Mouse (Mus musculus) liver, embryonic 12.5 days (tissue): ENCODE data around the gene Knop1. TPM values are rescaled to one million over a fixed set of nuclear protein-coding genes. Genes with fewer than 3 reads are reported as not detected.

ENCODE experiments used
- ATAC-seq: fragments of 200-750 bp; cut with Nextera tagmentation; 2 replicates; pipeline ENCODE4 v1.8.0; 2017; ENCODE audit warnings: moderate number of reproducible peaks, mild to moderate bottlenecking, moderate library complexity
- H3K27ac ChIP-seq: fragments of 300-500 bp; sonication (generic); 2 replicates; pipeline ENCODE4 v1.5.1; 2016; ENCODE audit warnings: mild to moderate bottlenecking
- H3K27me3 ChIP-seq: fragments of 300-500 bp; sonication (generic); replicated peaks from 2 replicates; pipeline ENCODE4 v1.6.1; 2016; ENCODE audit warnings: mild to moderate bottlenecking, moderate library complexity
- H3K36me3 ChIP-seq: fragments of 300-500 bp; sonication (generic); 2 replicates; pipeline ENCODE4 v1.6.1; 2016; ENCODE audit warnings: mild to moderate bottlenecking, moderate library complexity
- H3K4me1 ChIP-seq: fragments of 300-500 bp; sonication (generic); 2 replicates; pipeline ENCODE4 v1.6.1; 2016
- H3K4me2 ChIP-seq: fragments of 300-500 bp; sonication (generic); 2 replicates; pipeline ENCODE4 v1.6.1; 2016; ENCODE audit warnings: mild to moderate bottlenecking, moderate library complexity
- H3K4me3 ChIP-seq: fragments of 300-500 bp; sonication (generic); 2 replicates; pipeline ENCODE4 v1.5.1; 2016; ENCODE audit warnings: mild to moderate bottlenecking, moderate library complexity
- H3K9ac ChIP-seq: fragments of 300-500 bp; sonication (generic); 2 replicates; pipeline ENCODE4 v1.6.1; 2016; ENCODE audit warnings: mild to moderate bottlenecking, moderate library complexity
- H3K9me3 ChIP-seq: fragments of 300-500 bp; sonication (generic); replicated peaks from 2 replicates; pipeline ENCODE4 v1.6.1; 2016; ENCODE audit warnings: mild to moderate bottlenecking, moderate library complexity
- WGBS: fragments of 180-500 bp; shearing (Covaris S2); methylation state at CpG from one replicate; pipeline ENCODE4 v1.1.7; 2016; ENCODE audit not compliant: insufficient replicate concordance; 5-methylcytosine and 5-hydroxymethylcytosine counted together
- polyA plus RNA-seq: library from polyadenylated mRNA; unstranded; fragments of >200 nt; fragmentation: Nextera tagmentation; extraction: Ambion mirVana; gene quantifications from 2 replicates; pipeline ENCODE4 v1.2.1, GENCODE M21; 2016

Gene Knop1
- polyA plus RNA-seq, 1 experiment from 2014 or later, result 60.2 TPM

DNA sequence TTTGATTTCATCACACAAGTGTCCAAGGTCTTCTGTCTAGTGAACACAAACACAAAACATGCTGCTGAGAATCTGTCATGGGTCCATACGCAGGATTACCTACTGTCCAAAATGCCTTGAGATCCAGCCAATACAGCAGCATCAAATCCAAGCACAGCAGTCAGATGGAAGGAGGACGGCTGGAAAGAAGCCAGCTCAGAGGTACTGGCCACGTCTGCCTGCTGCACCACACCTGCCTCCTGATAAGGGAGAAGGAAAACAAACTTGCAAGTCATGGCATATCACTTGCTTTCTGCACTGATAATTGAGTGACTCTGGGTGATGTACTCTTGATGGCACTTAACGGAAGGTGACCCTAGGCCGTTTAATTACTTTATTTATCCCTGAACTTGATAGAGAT, 10.9 kb downstream of the Knop1 start:
- Histone ChIP-seq H3K27me3 (no peaks in the 10 kb centered on the region), H3K4me2 (no peak overlapping the region), H3K36me3 (peaks cover 99% of the 10 kb centered on the region), H3K9me3 (no peaks in the 10 kb centered on the region), H3K4me1 (peaks cover 15% of the 10 kb centered on the region), H3K27ac (no peak overlapping the region), H3K4me3 (no peak overlapping the region), H3K9ac (no peak overlapping the region)
- WGBS, result 56% methylated on average over 5 of the region's 5 CpGs
- no peak for ATAC-seq

GRCm38 (mm10) chr7:118842938-118843337, 13.1 kb downstream of the Knop1 start:
- Histone ChIP-seq H3K9ac (no peak overlapping the region), H3K36me3 (peaks cover 98% of the 10 kb centered on the region), H3K27ac (no peak overlapping the region), H3K4me2 (no peak overlapping the region), H3K27me3 (no peaks in the 10 kb centered on the region), H3K4me1 (0 out of 2 replicates have a peak, but pooled peaks cover 7% of the 10 kb centered on the region), H3K9me3 (no peaks in the 10 kb centered on the region), H3K4me3 (no peak overlapping the region)
- no peak for ATAC-seq
- WGBS, result 73% methylated on average over 4 of the region's 4 CpGs

- Histone ChIP-seq H3K4me3 (no peak overlapping the region), H3K27ac (no peak overlapping the region), H3K9me3 (no peaks in the 10 kb centered on the region), H3K4me2 (no peak overlapping the region), H3K9ac (no peak overlapping the region), H3K36me3 (peaks cover 97% of the 10 kb centered on the region), H3K4me1 (0 out of 2 replicates have a peak, but pooled peaks cover 7% of the 10 kb centered on the region), H3K27me3 (no peaks in the 10 kb centered on the region)
- ATAC-seq, result no peak
- 42% methylated on average over 1 of the region's 1 CpGs for WGBS
Observed at GRCm38 (mm10) chr7:118841796-118842195, 14.3 kb downstream of the Knop1 start.

DNA sequence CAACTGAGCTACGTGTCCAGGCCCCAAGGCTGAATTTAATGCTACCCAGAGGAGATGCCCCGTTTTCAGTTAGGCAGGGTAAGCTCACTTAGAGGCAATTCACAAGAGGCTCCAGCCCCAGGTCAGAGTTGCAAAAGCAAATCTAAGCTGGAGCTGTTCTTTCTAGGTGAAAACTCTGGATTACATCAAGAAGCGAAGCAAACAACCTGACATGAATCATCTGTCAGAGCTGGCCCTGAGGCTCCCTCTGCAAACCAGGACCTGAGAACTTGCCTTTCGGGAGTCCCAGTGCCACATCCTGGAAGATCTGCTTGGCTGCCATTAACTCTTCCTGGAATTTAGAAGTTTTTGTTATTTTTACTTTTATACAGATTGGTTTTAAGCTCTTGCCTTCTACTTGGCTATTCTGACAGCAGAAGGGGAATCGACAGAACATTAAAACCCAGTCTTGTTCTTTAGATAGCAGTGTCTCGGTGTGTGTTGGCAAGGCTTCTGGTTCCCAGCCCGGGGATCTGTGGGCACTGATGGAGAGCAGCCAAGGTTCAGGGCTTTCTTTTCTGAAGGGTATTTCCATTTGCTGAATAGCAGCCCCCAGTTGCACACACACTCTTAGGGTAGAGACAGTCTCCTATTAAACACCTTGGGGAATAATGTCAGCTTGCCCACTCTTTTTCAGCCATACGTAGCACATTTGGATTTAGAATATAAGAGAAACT, 14.9 kb downstream of the Knop1 start:
- Histone ChIP-seq H3K27ac (no peak overlapping the region), H3K36me3 (peaks cover 97% of the 10 kb centered on the region)

DNA sequence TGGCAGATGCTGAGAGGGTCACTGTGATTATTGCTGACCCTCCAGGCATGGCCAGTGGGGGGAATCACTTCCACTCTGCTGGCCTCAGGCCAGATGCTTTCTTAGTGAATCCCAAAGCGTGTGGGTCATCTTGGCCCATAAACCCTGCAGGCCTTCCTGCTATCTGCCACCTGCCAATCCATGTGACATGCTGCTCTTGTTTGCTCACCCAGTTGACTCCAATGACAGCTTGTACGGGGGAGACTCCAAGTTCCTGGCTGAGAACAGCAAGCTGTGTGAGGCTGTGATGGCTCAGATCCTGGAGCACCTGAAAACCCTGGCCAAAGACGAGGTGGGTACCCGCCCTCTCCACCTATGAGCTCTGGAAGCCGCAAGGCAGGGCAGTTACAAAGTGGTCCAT, 18.2 kb downstream of the Knop1 start:
- peaks cover 95% of the 10 kb centered on the region for H3K36me3 ChIP-seq
- no peak overlapping the region for H3K4me3 ChIP-seq
- no peak overlapping the region for H3K27ac ChIP-seq
- no peaks in the 10 kb centered on the region for H3K9me3 ChIP-seq
- 0 out of 2 replicates have a peak, but pooled peaks cover 6% of the 10 kb centered on the region for H3K4me1 ChIP-seq
- no peak overlapping the region for H3K9ac ChIP-seq
- no peak for ATAC-seq
- H3K27me3 ChIP-seq, result no peaks in the 10 kb centered on the region
- H3K4me2 ChIP-seq, result no peak overlapping the region
- 76% methylated on average over 5 of the region's 5 CpGs for WGBS

More for the DNA sequence above, 14.9 kb downstream of the Knop1 start:
- H3K4me1 ChIP-seq, result 0 out of 2 replicates have a peak, but pooled peaks cover 11% of the 10 kb centered on the region
- H3K4me3 ChIP-seq, result no peak overlapping the region
- H3K9me3 ChIP-seq, result no peaks in the 10 kb centered on the region
- no peak overlapping the region for H3K4me2 ChIP-seq
- WGBS, result 76% methylated on average over 8 of the region's 8 CpGs
- no peaks in the 10 kb centered on the region for H3K27me3 ChIP-seq
- H3K9ac ChIP-seq, result no peak overlapping the region
- ATAC-seq, result no peak

- Histone ChIP-seq H3K9ac (no peak overlapping the region), H3K27me3 (no peaks in the 10 kb centered on the region), H3K4me2 (no peak overlapping the region), H3K36me3 (peaks cover 53% of the 10 kb centered on the region), H3K9me3 (no peaks in the 10 kb centered on the region), H3K4me1 (peaks cover 11% of the 10 kb centered on the region; the same call in 1 of the 2 replicates), H3K4me3 (no peak overlapping the region), H3K27ac (no peak overlapping the region)
- WGBS, result 62% methylated on average over 5 of the region's 5 CpGs
- ATAC-seq, result peak; percentile 68; the same call in 1 of the 2 replicates
Observed at GRCm38 (mm10) chr7:118827975-118828416, 28.1 kb downstream of the Knop1 start.

DNA sequence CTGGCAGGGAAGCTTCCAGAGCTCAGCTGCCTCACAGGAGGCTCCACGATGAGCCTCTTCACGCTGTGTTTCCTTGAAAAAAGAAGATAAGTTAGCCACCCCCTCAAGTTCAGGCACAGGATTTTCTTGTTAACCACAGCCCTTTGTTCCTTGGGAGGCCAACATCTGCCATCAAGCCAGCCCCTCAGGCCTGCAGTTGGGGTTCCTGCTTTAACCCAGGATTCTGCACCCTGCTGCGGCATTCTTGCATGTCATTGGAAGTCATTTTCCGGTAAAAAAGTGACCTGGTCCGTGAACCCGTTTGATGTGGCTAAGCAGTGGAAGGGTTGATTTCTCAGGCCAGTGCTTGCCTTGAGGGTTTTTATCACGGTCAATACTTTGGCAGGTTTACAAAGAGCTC, 31.6 kb downstream of the Knop1 start:
- Histone ChIP-seq H3K4me2 (no peak overlapping the region), H3K4me3 (no peak overlapping the region), H3K9me3 (no peaks in the 10 kb centered on the region), H3K4me1 (peaks cover 11% of the 10 kb centered on the region; the same call in 1 of the 2 replicates), H3K27ac (no peak overlapping the region), H3K36me3 (peaks cover 36% of the 10 kb centered on the region), H3K27me3 (no peaks in the 10 kb centered on the region), H3K9ac (no peak overlapping the region)
- WGBS, result 67% methylated on average over 7 of the region's 7 CpGs
- ATAC-seq, result no peak

DNA sequence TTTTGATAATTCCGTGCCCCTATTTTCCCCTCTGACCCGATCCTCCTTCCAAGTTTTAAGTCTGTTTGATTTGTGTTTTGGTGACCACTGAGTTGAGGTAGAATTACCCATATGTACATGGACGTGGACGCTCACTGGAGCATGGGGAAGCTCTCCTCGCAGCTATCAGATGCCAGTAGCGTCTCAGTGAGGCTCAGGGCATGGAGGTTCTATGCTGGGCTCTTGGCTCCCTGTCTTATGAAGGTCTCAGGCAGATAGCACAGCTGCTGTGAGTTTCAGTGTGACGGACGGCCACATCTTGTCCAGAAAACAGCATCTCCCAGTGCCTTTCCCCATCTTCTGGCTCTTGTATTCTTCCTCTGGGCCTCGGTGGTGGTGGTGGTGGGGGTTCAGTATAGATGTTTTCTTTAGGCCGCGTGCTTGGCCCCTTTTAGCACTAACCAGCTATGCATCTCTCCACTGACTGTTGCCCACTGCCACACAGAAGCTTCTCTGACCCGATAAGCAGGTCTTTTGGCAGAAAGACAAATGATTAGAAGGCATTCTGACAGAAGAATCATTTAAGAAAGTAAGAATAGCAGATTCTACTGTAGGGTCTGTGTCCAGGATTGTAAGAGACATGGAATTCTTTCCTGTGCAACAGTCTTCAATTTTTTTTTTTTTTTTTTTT, 34.0 kb downstream of the Knop1 start:
- no peaks in the 10 kb centered on the region for H3K9me3 ChIP-seq
- no peak for ATAC-seq
- 75% methylated on average over 12 of the region's 12 CpGs for WGBS
- no peak overlapping the region for H3K9ac ChIP-seq
- H3K27me3 ChIP-seq, result no peaks in the 10 kb centered on the region
- H3K27ac ChIP-seq, result no peak overlapping the region
- H3K4me2 ChIP-seq, result no peak overlapping the region
- H3K36me3 ChIP-seq, result peaks cover 40% of the 10 kb centered on the region
- H3K4me3 ChIP-seq, result no peak overlapping the region
- no peaks in the 10 kb centered on the region for H3K4me1 ChIP-seq

DNA sequence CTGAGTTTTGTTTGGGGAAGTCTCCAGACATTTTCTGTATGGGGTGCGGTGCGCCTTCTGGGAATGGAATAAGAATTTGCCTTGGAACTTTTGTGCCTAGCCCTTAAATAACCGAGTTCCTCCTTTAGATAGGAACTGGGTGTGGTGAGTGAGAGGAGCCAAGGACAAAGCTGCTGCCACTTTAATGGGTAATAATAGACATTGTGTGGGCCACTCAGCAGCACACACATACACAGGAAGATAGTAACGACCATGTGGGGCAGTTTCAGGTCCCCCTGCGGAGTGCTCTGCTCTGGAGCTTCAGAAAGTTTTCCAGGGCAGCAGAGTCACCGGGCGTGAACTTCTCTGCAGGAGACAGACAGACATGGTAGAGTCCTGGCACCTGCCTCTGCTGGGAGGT, 34.7 kb downstream of the Knop1 start:
- Histone ChIP-seq H3K27me3 (no peaks in the 10 kb centered on the region), H3K27ac (no peak overlapping the region), H3K4me1 (no peaks in the 10 kb centered on the region), H3K9ac (no peak overlapping the region), H3K4me2 (no peak overlapping the region), H3K9me3 (no peaks in the 10 kb centered on the region), H3K4me3 (no peak overlapping the region), H3K36me3 (peaks cover 37% of the 10 kb centered on the region)
- no peak for ATAC-seq
- WGBS, result 63% methylated on average over 7 of the region's 7 CpGs

GRCm38 (mm10) chr7:118819666-118820065, 36.4 kb downstream of the Knop1 start:
- Histone ChIP-seq H3K4me1 (no peaks in the 10 kb centered on the region), H3K27ac (no peak overlapping the region), H3K9me3 (no peaks in the 10 kb centered on the region), H3K27me3 (no peaks in the 10 kb centered on the region), H3K4me2 (no peak overlapping the region), H3K36me3 (peaks cover 34% of the 10 kb centered on the region), H3K9ac (no peak overlapping the region), H3K4me3 (no peak overlapping the region)
- no peak for ATAC-seq
- 67% methylated on average over 1 of the region's 1 CpGs for WGBS

DNA sequence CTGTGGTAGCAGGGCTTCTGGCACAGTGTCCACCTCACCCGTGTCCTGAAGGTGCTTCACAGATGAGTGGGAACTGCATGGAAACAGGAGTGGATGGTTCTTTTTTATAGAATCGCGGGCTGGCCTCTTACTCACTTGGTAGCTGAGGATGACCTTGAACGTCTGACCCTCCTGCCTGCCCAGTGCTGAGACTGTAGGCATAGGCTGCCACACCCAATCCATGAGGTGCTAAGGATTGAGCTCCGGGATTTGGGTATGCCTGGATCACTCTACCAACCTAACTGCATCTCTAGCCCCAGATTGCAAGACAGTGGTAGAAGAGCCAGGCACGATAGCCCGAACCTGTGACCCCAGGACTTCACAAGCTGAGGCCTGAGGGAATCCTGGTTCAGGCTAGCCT, 38.3 kb downstream of the Knop1 start:
- 82% methylated on average over 7 of the region's 7 CpGs for WGBS
- Histone ChIP-seq H3K4me3 (no peak overlapping the region), H3K9me3 (no peaks in the 10 kb centered on the region)

DNA sequence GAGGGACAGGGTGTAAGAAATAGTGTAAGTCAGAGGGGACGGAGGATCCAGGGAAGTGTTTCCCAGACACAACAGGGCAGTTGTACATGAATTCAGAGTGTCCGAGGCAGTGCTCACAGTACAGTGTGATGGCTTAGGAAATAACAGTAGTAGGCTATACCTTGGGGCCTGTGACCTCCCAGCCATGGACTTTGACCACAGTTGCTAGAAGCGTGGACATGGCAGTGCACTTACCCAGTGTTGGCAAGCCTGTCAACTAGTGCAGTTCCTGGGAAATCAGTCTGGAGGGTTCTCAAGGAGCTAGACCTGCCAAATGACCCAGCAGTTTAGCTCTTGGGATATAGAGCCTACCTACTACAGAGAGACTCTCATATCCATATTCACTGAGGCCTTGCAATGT, 39.8 kb downstream of the Knop1 start:
- no peak for ATAC-seq

More for the DNA sequence above, 38.3 kb downstream of the Knop1 start:
- Histone ChIP-seq H3K36me3 (peaks cover 46% of the 10 kb centered on the region), H3K4me2 (no peak overlapping the region), H3K27ac (no peak overlapping the region), H3K9ac (no peak overlapping the region), H3K4me1 (peaks cover 4% of the 10 kb centered on the region), H3K27me3 (no peaks in the 10 kb centered on the region)
- ATAC-seq, result no peak

More for the DNA sequence above, 39.8 kb downstream of the Knop1 start:
- 67% methylated on average over 3 of the region's 3 CpGs for WGBS
- Histone ChIP-seq H3K27ac (no peak overlapping the region), H3K36me3 (peaks cover 46% of the 10 kb centered on the region), H3K4me1 (peaks cover 17% of the 10 kb centered on the region), H3K4me2 (no peak overlapping the region), H3K4me3 (no peak overlapping the region), H3K9me3 (no peaks in the 10 kb centered on the region), H3K27me3 (no peaks in the 10 kb centered on the region), H3K9ac (no peak overlapping the region)
